Mouse (Mus musculus): ENCODE results near the gene Syne4.

The Syne4 gene

DNA sequence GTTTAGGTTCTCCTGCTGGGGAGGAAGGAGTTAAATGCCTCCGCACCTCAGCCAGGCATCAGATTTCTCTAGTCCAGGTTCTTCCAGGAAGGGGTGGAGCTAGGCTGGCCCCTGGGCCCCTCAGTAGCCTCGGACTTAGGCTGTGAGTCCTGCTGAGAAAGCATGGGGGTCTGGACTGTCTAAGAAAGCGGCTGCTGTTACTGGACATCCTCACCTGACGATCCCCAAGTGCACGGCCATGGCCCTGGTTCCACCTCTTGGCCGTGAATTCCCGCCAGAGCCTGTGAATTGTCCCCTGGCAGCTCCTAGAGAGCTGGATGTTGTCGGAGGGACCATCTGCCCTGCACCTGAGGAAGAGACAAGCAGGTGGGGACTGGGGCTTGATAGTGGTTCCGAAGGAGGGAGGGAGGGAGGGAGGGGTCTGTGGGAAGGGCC, at the start of gene Syne4:
TSS of gene Syne4 (plus strand) at position 87 of the 435 bp plus-strand sequence.
- no peak for DNase-seq (ENCODE audit: low read depth, low spot score)

DNA sequence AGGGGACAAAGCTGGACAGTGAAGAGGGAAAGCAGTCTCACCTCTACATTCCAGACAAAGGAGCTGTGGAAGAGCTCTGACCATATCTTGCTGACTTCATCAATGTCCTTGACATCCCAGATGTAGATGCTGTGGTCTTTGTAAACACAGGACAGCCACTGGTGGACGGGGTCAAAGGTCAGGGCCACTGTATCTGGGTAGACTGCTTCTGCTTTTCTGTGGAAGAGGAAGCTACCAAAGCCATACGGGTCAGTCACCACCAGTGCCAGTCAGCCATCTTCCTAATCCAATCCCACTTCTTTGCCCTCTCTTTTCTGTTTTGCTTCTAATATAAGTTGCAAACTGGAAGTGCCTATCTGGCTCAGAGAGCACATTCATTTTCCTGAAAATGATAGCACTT, 49.6 kb upstream of the Syne4 start:
- no peak for DNase-seq (ENCODE audit: low read depth, low spot score)

DNA sequence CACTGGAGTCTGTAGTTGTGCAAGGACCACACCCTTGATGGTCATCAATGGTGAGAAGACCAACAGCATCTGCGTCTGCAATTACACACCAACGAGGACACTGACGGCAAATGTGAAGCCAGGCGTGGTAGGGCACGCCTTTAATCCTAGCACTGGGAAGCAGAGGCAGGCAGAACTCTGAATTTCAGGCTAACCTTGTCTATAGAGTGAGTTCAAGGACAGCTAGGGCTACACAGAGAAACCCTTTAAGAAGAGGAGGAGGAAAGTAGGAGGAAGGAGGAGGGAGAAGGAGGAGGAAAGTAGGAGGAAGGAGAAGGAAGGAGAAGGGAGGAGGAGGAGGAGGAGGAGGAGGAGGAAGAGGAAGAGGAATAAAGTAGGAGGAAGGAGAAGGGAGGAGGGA, 49.1 kb upstream of the Syne4 start:
- no peak for DNase-seq (ENCODE audit: low read depth, low spot score)

DNA sequence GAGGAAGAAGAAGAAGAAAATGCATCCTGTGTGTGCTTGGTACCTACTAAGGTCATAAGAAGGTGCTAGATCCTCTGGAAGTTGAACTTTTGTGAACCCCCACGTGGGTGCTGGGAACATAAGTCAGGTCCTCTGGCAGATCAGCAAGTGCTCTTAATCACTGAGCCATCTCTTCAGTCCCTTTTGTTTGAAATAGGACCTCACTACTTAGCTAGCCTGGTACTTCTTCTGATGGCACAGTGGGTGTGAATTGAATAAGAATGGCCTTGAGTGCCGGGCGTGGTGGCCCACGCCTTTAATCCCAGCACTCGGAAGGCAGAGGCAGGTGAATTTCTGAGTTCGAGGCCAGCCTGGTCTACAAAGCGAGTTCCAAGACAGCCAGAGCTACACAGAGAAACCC, 48.7 kb upstream of the Syne4 start:
- no peak for DNase-seq (ENCODE audit: low read depth, low spot score)

DNA sequence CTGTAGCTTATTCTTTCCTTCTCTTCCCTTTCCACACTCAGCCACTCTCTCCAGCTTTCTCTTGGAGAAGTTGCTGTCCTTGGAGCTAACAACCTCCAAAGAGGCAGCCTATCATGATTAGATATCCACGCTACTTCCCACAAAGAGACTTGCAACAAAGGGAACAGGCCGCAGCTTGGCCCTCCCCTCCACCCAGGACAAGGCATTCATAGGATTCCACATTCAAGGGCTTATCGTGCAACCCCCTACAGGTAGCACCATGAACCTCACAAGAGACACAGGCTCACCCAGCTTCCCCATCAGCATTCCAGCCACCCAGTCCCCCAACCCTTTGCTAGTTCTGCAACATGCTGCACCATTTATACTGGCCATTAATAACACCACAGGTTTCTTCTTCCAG, 47.8 kb upstream of the Syne4 start:
- no peak for DNase-seq (ENCODE audit: low read depth, low spot score)

DNA sequence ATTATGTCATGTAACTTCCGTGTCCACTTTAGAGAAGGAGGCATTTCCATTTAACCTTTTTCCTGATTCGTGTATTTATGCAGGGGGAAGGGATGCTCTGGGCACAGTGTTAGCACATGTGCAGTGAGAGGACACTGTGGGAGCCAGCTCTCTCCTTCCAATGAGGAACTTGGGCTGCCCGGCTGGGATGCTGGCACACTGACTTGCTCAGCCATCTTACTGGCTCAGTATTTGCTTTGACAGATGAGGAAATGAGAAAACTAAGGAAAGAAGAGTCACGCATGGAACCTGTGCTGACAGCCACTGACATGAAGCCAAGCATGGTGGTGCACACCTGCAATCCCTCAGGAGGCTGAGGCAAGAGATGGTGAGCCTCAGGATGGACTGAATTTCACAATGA, 45.0 kb upstream of the Syne4 start:
- no peak for DNase-seq (ENCODE audit: low read depth, low spot score)

DNA sequence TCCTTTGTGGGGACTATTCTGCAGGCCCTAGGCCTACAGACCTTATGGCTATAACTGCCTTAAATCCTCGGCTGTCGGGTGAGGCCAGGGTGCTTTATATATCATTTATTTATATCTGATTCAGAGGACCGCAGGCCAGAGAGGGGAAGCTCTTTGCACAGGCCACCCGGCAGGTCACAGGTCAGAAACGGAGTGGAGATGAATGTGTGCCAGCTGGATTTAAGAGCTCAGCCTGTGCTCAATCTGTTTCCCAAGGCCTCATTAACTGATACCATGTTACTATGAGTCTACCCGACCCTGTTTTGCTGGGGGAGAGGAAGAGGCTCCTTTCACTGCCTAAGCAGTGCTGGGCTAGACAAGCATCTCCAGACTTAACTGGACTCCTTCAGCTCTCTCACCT, 40.2 kb upstream of the Syne4 start:
- no peak for DNase-seq (ENCODE audit: low read depth, low spot score)

DNA sequence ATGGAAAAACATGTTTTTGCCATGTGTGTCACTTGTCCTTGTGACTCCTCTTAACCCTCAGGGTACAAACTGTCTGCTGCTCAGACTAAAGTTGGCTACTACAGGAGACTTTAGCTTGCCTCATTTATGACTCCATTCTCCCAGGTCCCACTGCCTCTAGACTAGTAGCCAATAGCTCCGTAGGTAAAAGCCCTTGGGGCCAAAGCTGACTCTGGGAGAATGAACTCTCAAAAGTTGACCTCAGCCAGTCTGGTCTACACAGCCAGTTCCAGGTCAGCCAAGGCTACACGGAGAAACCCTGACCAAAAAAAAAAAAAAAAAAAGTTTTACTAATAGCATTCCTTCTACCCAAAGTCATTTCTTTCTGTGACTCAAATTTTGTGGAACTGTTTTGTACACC, 35.7 kb upstream of the Syne4 start:
- DNase-seq (ENCODE audit: low read depth, low spot score): no peak

DNA sequence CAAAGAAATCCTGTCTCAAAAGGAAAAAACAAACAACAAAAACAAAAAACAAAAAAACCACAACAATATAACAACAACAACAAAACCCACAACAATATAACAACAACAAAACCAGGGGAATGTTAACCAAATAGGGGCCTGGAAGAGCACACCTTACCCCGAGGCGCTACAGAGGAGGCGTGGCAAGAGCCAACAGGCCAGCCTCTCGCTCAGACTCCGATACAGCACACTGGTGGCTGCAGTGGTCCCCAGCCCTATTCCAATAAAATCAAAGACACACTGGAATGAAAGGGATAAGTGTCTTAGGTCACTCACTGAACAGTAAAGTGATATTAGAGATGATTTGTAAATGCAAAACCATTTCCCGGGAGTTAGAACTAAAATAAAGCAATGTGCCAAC, 35.1 kb upstream of the Syne4 start:
- no peak for DNase-seq (ENCODE audit: low read depth, low spot score)

DNA sequence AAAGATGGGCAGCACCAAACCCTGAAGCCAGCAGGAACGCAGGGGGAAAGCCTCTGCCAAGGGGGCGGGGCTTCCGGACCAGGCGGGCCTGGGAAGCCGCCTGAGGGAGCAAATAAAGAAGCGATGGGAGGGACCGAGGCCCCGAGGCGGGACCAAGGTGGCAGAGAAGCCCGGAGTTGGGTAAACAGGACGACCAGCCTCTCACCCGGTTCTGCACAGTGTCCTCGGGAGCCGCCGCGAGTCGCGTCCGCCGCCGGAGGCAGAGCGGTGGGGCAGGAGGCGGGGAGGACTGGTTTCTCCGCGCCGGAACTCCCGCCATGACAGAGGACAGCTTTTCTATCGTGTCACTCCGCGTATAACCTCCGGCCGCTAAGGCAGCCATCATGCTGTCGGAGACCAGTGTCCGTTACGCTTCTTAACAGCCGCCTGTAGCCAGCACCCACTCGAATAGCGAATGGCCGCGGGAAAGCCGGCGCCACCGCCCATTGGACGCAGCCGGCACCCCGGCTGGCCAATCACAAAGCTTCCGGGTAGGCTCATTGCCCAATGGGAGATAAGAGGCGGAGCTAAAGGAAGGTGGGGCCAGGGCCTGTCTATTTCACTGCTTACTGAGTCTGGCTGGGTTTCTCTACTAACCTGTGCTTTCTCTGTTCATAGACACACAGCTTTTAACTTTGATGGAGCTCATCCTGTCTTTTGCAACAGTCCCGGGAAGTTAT, 34.5 kb upstream of the Syne4 start, which contains the start of the genes Thap8 and Wdr62:
TSS of gene Thap8 (plus strand) at position 144 of the 719 bp plus-strand sequence.
TSS of gene Wdr62 (minus strand) at position 469 of the 719 bp plus-strand sequence.
- peak; percentile 90 for DNase-seq (ENCODE audit: low read depth, low spot score)

DNA sequence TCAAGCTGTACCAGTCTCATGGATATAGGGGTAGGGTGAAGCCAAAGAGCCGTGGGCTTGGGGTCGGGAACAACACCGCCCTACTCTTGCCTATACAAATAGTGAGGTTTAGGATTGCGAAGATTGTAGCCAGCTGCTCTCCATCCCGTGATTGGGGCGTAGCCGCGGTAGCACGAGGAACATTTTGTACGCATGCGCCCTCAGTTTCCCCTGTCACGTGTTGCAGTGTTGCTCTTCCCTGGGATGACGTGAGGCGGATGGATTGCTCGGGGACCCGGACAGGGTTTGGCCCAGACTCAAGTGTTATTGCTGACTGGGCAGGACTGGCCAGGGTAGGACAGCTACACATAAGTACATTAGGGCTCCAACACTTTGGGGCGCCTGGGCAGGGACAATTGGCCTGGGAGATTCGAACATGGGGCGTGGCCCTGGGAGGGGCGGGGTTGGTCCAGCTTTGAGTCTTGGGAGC, 33.9 kb upstream of the Syne4 start:
- DNase-seq (ENCODE audit: low read depth, low spot score): peak; percentile 73

DNA sequence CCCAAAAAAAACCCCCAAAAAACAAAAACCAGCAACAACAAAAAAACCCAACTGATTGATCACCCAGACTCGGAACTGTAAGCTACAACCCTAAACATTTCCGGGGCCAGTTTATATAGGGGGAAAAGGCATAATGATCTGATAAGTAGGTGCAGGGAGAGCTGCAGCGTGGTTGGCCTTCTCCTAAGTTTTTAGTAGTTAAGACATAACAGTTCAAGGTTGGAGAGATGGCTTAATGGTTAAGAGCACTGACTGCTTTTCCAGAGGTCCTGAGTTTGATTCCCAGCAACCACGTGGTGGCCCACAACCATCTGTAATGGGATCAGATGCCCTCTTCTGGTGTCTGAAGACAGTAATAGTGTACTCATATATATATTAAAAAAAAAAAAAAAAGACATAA, 33.1 kb upstream of the Syne4 start:
- DNase-seq (ENCODE audit: low read depth, low spot score): no peak

DNA sequence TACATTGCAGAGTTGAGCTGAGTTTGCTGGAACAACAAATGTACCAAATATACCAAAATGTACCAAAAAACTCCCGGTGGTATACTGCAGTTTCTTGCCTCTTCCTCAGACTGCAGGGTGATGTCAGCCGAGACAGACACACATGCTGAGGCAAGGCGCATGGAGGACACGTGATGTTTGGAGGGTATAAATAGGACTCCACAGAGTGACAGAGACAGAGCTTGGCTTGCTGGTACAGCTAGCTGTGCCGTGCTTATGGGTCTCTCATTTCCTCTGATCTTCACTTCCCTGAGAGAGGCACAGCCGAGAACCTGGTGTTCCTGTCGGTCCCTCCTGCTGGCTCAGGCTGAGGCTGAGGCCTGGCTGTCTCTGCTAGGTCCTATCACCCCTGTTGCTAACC, 31.9 kb upstream of the Syne4 start:
- no peak for DNase-seq (ENCODE audit: low read depth, low spot score)

DNA sequence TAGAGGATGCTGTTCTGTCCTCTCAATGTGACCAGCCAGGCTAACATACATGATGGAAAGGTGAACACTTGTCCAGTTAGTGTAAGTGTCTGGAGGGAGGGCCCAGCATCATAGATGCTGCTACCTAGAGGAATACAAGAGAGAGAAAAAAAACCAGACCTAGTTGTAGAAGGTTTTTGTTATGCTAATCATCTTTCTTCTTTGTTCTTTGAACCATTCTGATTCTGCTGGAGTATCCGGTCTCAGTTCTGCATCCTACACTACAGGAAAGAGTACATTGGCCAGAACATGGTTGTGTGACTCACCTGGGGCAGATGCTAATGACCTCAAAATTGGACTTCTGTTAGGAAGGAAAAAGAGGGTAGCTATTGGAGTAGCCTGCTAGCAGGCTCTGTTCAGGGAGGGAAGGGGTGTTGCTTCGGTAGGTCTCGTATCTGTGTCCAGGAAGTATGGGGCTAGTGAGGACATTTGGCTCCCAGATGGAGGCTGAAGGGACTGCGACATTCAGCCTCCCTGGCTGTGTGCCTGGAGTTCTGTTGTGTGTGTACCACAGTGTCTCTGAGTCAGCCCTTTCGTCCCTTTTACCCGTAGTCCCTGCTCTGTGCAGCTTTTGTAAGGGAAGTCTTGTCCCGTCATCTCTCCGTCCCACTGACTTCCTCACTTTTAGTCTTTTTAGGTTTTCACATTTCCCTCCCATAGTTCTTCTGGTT, 27.8 kb upstream of the Syne4 start:
- DNase-seq (ENCODE audit: low read depth, low spot score): no peak

DNA sequence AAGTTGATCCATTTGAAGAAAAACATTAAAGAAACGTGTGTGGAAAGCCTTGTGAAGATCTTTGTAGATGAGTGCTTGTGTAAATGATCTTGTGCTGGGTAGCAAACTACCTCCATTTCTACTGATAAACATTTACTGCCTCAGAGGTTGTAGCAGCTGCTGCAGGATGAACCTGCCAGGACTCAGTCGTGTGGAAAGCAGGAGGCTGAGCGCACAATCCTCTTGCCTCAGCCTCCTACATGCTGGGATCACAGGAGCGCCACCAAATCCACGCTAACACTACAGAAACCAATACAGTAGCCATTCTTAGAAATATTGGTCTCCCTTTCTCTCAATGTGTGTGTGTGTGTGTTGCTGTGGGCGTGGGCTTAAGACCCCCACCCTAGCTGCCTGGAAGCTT, 26.6 kb upstream of the Syne4 start:
- DNase-seq (ENCODE audit: low read depth, low spot score): no peak

DNA sequence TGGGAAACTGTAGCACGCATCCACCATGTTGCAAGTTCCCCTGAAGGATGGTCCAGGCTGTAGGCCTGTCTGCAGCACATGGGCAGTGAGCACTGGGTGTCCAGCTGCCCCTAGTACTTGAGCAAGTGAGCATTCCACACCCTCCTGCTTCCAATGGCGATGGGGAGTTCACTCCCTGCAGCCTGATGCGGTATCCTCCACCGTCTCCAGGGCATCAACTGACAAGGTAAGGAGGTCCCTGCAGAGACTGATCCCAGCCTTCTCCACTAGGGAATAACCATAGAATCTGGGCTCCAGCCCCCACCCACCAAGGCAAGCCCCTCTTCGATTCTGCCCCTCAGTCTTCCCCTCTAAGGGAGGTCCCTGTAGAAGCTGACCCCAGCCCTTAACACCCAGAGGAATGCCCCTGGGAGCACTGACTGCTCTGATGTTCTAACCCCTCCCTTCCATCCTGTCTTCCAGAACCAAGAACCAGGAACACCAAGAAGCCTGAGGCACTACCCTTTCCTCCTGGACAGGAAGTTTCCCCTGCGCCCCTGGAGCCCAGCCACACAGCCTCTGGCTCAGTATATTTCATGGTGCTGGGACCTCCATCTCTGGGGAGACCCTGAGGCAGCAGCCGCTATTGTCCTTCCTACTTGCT, 25.4 kb upstream of the Syne4 start:
- no peak for DNase-seq (ENCODE audit: low read depth, low spot score)

DNA sequence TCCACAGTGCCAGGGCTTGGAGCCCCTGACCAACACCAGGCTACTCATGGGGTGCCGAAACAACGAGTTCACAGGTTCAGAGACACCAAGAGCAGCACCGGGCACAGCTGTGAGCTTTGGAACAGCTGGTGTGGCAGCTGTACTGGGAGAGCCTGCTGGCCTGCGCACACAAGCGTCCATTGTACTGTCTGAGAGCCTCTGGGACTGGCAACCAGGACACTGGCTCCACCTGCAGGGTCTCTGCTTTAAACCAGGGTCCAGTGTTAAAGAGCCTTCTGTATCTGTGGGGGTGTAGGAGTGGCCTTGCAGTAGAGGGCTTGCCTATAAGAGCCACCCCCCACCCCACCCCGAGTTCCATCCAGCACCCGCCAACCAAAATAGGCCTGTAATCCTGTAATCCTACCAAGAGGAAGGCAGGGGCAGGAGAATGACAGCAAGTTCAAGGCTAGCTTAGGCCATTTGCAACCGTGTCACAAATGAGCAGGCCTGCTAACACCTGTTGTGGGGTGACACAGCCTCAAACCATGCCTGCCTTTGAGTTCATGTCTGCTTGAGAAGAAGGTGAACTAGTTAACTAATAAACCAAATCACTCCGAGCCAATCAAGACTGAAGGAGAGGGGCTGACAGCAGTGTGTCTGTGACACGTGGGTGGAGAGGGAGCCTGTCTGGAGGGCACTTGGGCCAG, 24.8 kb upstream of the Syne4 start:
- DNase-seq (ENCODE audit: low read depth, low spot score): no peak

DNA sequence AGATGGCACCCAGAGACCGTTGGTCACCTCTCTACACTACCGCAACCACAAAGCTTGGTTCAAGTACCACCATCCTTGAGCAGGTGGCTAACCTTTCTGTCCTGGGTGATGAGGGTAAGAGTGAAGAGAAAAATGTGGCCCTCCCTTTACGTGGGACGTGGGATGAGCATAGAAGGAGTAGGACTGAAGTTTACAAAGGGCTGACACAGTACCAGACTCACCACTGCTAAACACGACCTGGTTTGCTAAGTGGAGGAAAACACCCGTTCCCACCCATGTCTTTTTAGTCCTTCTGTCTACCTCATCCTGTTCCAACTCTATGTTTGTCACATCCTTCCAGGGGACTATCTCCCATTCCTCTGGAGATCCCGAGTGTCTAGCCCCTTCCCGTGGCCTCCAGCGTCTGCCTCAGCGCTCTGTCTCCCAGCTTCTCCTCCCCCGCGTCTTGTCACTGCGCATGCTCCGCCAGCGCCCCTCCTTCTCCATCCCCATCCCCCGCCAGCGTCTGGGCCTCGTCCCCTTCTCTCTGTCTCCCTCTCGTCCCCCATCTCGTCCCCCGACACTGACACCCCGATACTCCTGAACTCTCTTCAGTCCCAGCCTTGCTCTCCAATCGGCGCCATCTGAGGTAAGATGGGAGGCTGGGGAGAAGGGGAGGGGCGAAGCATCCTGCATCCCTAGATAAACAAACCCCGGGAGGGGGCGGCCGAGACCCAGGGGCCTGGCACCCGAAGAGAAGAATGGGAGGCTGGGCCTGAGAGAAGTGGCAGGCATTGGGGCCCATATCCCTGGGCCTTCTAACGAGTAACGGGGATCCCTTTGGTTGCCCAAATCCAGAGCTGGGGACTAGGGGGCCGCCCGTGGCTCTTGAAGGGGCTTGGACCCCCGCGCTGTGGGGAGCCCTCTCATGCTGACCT, 23.1 kb upstream of the Syne4 start, which contains the start of gene Clip3:
TSS of gene Clip3 (plus strand) at position 514 of the 917 bp plus-strand sequence.
- DNase-seq (ENCODE audit: low read depth, low spot score): peak; percentile 75

DNA sequence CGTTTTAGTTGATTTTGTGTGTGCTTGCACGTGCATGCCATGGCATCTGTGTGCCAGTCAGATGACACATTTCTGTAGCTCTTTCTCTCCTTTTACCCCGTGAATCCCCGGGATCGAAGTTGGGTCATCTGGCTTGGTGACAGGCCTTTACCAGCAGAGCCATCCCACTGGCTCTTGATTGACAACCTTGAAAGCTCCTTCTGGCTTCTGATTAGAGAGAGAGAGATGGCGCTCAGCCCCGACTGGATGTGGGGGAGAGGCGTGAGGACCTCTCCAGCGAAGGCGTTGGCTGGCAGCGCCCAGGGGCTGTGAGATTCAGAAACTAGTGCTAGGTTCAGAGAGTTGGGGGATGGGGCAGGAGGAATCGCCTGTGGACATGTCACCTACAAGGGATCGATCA, 20.8 kb upstream of the Syne4 start:
- no peak for DNase-seq (ENCODE audit: low read depth, low spot score)

DNA sequence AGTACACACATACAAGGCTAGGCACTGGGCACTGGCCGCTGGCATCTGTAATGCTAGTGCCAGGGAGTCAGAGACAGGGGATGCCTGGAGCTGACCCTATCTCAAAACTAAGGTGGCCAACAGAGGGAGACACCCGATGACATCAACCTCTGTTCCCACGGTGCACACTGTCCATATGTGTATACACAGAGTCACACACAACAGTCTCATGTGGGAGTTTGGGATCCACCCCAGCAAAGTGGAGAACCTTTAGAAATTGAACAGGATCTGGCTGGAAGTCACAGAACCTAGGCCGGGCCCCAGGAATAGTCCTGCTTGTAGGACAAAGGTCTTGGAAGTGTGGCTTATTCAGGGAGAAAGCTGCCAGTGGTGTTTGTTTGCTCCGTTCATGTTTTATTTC, 20.3 kb upstream of the Syne4 start:
- no peak for DNase-seq (ENCODE audit: low read depth, low spot score)

DNA sequence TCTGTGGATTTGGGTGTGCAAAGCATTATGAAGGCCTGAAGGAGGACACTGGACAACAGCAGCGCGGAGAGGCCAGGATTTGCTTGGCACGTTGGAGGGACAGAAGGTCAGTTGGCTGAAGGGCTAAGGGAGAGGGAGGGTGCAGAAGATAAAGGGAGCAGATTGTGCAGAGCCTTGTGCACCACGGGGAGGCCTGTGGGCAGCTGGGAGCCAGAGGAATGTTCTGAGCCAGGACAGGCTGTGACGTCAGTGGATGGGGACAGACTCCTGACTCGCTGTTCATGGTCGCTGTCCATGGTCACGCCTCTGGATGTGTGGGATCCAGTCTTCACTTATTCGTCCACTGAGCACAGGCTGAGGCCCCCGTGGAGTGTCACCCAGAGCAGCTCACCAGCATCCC, 19.5 kb upstream of the Syne4 start:
- DNase-seq (ENCODE audit: low read depth, low spot score): no peak
